Mouse (Mus musculus): ENCODE results near the gene Ppp2r5a. TPM values are rescaled to one million over a fixed set of nuclear protein-coding genes. Genes with fewer than 3 reads are reported as not detected.

Gene Ppp2r5a
- total RNA-seq, 1 experiment from 2014 or later = 135 TPM

GRCm38 (mm10) chr1:191353836-191354235, 49.2 kb downstream of the Ppp2r5a start:
- ATAC-seq (replicated peaks in 1 of 2; ENCODE audit: insufficient read depth in 1 of 2, low FRiP score in 2 of 2, low TSS enrichment in 1 of 2, low read depth in 1 of 2, poor library complexity in 2 of 2, severe bottlenecking in 2 of 2) = no peak

DNA sequence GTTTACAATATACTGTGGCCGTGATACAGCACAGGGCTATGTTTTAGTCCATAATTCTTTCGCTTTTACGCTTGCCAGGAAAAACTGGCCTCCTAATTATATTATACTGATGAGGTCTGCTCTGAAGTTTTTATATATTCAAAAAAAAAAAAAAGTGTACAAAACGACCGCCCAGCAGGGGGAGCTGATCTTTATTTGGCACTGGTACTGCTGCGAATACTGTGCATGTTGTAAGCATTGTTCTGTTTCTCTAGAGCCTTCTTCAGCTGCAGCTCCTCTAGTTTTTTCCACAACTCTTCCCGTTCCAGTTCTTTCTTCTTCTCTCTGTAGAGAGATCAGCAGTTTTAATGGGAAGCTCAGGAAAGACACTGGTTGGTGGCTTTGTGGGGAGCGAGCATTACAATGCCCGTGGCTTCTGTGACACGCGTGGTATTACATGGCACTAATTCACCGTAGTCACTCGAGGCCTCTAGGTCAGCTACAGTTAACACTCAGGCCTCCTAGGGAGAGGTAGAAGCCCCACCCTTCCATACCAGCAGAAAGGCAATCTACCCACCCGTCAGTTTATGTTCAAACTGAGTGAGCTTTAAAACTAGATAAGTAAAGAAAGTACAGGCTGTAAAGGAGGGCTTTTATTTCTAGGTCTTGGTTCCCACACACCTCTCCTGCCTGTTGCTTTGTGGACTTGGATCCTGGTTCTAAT, 50.1 kb downstream of the Ppp2r5a start:
- ATAC-seq (replicated peaks in 1 of 2; ENCODE audit: insufficient read depth in 1 of 2, low FRiP score in 2 of 2, low TSS enrichment in 1 of 2, low read depth in 1 of 2, poor library complexity in 2 of 2, severe bottlenecking in 2 of 2) = 0 out of 4 replicates have a peak, but pooled peaks have one; percentile 37 to 38

DNA sequence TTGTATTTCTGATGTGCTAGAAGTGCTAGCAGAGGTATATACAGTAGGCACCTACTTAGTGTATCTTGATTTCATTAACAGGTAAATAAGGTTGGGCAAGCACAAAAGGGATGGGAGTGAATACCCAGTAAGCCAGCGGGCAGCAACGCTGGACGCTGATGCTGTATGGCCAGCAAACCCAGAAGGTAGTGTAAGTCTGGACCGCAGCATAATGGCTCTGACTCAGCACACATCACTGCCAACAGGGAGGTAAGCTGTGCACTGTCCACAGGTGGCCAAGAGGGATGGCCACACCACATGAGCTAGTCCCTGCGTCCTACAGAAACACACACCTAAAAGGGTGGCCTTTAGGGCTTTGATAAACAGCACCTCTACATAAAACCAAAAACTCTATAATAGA, 52.7 kb downstream of the Ppp2r5a start:
- ATAC-seq (replicated peaks in 1 of 2; ENCODE audit: insufficient read depth in 1 of 2, low FRiP score in 2 of 2, low TSS enrichment in 1 of 2, low read depth in 1 of 2, poor library complexity in 2 of 2, severe bottlenecking in 2 of 2) = no peak

DNA sequence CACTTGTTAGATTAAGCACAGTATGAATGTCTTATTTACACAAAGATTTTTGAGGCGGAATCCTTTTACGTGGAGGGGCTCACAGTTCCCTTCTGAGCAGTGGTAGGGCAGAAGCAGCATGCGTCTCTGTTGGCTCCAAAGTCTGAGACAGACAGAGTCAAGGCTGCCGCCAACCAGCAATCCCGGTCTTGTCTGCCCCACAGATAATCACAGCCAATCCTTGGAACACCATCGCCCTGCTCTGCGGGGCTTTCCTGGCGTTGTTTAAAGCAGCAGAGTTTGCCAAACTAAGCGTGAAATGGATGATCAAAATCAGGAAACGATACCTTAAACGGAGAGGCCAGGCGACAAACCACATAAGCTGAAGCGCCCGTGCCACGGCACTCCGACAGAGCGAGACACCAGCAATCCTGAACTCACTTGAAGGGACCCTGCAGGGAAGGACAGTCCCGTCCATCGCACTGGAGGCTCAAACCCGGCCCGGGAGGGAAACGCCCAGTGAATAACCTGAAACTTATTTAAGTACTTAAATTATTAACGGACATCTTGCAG, 53.5 kb downstream of the Ppp2r5a start:
- no peak for ATAC-seq (replicated peaks in 1 of 2; ENCODE audit: insufficient read depth in 1 of 2, low FRiP score in 2 of 2, low TSS enrichment in 1 of 2, low read depth in 1 of 2, poor library complexity in 2 of 2, severe bottlenecking in 2 of 2)

DNA sequence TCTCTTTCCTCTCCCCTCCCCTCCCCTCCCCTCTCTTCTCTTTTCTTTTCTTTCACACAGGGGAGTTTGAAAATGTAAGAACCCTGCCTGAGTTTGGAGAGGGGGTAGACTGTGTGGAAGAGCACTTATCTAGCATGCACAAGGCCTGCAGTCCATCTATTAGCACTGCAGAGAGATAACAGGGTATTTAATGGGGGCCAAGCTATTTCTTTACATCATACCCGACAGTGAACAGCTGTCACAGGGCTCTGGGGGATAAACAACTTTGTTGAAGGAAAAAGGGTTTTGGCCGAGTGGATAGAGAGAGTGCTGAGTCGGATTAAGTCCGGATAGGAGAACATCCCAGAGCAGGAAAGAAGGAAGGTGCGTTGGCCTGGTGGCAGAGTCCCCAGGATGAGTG, 54.1 kb downstream of the Ppp2r5a start:
- ATAC-seq (replicated peaks in 1 of 2; ENCODE audit: insufficient read depth in 1 of 2, low FRiP score in 2 of 2, low TSS enrichment in 1 of 2, low read depth in 1 of 2, poor library complexity in 2 of 2, severe bottlenecking in 2 of 2) = no peak

GRCm38 (mm10) chr1:191348592-191348991, 54.5 kb downstream of the Ppp2r5a start:
- no peak for ATAC-seq (replicated peaks in 1 of 2; ENCODE audit: insufficient read depth in 1 of 2, low FRiP score in 2 of 2, low TSS enrichment in 1 of 2, low read depth in 1 of 2, poor library complexity in 2 of 2, severe bottlenecking in 2 of 2)

GRCm38 (mm10) chr1:191347602-191348001, 55.5 kb downstream of the Ppp2r5a start:
- ATAC-seq (replicated peaks in 1 of 2; ENCODE audit: insufficient read depth in 1 of 2, low FRiP score in 2 of 2, low TSS enrichment in 1 of 2, low read depth in 1 of 2, poor library complexity in 2 of 2, severe bottlenecking in 2 of 2) = no peak

DNA sequence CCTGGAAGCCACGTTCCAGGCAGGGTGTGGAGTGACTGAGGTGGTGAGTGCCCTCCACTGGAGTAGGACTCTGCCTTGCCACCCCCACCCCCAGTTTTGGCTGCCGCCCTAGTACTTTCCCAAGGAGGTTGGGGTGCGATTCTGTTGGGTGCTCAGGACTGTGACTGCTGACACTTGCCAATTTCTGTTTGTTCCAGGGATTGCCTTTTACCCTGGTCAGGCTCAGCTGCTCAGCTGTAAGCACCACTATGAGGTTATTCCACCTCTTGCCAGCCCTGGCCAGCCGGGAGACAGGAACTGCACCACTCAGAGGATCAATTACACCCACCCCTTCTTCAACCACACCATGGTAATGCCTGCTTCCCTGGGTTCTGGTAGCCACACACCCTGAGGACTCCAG, 62.5 kb downstream of the Ppp2r5a start:
- no peak for ATAC-seq (replicated peaks in 1 of 2; ENCODE audit: insufficient read depth in 1 of 2, low FRiP score in 2 of 2, low TSS enrichment in 1 of 2, low read depth in 1 of 2, poor library complexity in 2 of 2, severe bottlenecking in 2 of 2)

DNA sequence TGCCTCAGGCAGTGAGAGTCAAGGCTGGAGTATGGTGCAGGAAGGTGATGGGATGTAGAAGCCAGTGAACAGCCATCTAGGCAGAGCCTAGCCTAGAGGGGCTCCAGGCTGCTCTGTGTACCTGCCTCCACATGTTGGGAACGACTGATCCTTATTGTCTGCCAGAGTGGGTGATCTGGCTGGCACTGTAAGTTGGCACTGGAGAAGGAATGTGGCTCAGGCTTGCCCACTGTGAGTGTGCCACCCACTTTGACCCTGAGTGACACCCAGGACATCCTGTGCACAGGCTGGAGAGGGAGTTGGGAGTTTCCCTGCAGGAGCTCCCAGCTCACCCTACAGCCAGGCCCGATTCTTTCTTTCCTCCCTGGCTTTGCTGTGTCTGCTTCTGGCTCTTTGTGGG, 63.2 kb downstream of the Ppp2r5a start:
- no peak for ATAC-seq (replicated peaks in 1 of 2; ENCODE audit: insufficient read depth in 1 of 2, low FRiP score in 2 of 2, low TSS enrichment in 1 of 2, low read depth in 1 of 2, poor library complexity in 2 of 2, severe bottlenecking in 2 of 2)

GRCm38 (mm10) chr1:191334500-191334899, 68.6 kb downstream of the Ppp2r5a start:
- peak; percentile 88 to 90 for ATAC-seq (replicated peaks in 1 of 2; ENCODE audit: insufficient read depth in 1 of 2, low FRiP score in 2 of 2, low TSS enrichment in 1 of 2, low read depth in 1 of 2, poor library complexity in 2 of 2, severe bottlenecking in 2 of 2)

DNA sequence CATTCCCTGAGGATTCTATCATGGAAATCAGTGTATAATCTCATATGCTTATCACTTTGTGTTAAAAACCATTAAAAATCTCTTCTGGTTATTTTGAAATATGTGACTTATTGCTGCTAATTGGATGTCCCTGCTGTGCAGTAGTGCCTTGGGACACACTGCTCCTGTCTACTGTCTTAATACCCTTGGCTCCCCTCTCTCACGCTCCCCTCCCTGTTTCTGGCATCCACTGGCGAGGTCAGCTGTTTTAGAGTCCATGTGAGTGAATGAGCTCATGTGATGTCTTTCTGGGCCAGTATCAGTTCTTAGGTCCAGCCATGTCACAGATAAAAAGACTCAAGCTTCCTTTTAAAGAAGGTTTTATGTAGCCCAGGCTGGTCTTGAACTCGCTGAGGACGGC, 72.7 kb downstream of the Ppp2r5a start:
- ATAC-seq (replicated peaks in 1 of 2; ENCODE audit: insufficient read depth in 1 of 2, low FRiP score in 2 of 2, low TSS enrichment in 1 of 2, low read depth in 1 of 2, poor library complexity in 2 of 2, severe bottlenecking in 2 of 2) = no peak

GRCm38 (mm10) chr1:191328019-191328441, 75.0 kb downstream of the Ppp2r5a start:
- ATAC-seq (replicated peaks in 1 of 2; ENCODE audit: insufficient read depth in 1 of 2, low FRiP score in 2 of 2, low TSS enrichment in 1 of 2, low read depth in 1 of 2, poor library complexity in 2 of 2, severe bottlenecking in 2 of 2) = peak; percentile 41 to 51

DNA sequence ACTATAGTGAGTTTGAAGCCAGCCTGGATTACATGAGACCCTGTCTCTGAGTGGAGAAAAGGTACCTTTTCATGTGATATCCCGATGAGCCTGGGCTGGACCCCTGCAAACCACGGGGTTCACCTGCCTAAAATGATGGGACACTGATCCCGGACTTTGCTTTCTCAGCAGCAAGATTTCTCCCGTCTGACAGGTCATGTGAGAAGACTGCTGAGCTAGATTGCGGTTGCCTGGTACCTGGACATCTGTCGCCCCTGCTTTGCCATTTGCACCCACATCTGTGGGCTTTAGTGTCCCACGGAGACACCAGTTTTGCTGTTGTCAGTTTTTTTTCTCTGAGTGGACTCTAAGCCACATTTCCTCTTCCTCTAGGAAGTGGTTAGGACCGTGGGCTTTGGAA, 75.8 kb downstream of the Ppp2r5a start:
- ATAC-seq (replicated peaks in 1 of 2; ENCODE audit: insufficient read depth in 1 of 2, low FRiP score in 2 of 2, low TSS enrichment in 1 of 2, low read depth in 1 of 2, poor library complexity in 2 of 2, severe bottlenecking in 2 of 2) = no peak

- ATAC-seq (replicated peaks in 1 of 2; ENCODE audit: insufficient read depth in 1 of 2, low FRiP score in 2 of 2, low TSS enrichment in 1 of 2, low read depth in 1 of 2, poor library complexity in 2 of 2, severe bottlenecking in 2 of 2) = peak in 1 of 2 experiments; percentile 52; a peak in 3 of 4 replicates
Measured at GRCm38 (mm10) chr1:191326233-191326882, 76.7 kb downstream of the Ppp2r5a start.

- peak; percentile 91 to 94 for ATAC-seq (replicated peaks in 1 of 2; ENCODE audit: insufficient read depth in 1 of 2, low FRiP score in 2 of 2, low TSS enrichment in 1 of 2, low read depth in 1 of 2, poor library complexity in 2 of 2, severe bottlenecking in 2 of 2)
Measured at GRCm38 (mm10) chr1:191325726-191326232, 77.3 kb downstream of the Ppp2r5a start, which contains the start of gene Tmem206. Tmem206 (plus strand) TSS chr1:191325912.

DNA sequence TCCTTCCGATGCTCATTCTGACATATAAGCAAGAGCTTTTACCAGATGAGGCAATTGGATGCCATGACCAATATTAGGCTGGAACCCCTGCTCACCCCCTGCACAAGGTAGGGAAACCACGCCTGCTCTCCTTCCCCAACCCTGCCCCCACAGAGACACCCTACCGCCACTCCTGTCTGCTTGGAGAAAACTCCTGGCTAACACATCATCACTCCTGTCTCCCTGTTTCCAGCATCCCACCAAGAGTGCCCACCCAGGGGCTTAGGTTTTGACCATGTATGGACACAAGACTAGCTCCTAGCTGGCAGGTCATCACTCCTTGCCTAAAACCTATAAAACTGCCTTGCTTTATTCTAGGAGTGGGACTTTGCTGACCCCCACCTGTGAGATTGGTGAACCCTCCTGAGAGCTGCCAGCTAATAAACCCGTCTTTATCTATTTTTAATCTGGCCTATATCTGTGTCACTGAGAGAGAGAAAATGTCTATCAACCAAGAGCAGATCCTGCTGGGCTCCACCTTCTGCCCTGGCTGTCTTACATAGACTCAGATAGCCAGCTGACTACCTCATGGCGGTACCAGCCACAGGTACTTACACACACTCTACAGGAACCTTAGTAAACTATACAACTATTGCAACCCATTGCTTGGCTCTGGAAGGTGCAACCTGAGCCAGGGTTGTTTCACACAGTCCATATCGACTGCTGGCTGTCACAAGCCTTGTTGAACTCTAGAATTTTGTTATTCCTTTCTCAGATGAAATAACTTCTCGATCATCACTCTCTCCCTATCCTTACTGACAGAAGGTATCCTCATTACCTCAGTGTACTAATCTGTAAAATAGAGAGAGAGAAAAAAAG, 78.1 kb downstream of the Ppp2r5a start:
- ATAC-seq (replicated peaks in 1 of 2; ENCODE audit: insufficient read depth in 1 of 2, low FRiP score in 2 of 2, low TSS enrichment in 1 of 2, low read depth in 1 of 2, poor library complexity in 2 of 2, severe bottlenecking in 2 of 2) = no peak

DNA sequence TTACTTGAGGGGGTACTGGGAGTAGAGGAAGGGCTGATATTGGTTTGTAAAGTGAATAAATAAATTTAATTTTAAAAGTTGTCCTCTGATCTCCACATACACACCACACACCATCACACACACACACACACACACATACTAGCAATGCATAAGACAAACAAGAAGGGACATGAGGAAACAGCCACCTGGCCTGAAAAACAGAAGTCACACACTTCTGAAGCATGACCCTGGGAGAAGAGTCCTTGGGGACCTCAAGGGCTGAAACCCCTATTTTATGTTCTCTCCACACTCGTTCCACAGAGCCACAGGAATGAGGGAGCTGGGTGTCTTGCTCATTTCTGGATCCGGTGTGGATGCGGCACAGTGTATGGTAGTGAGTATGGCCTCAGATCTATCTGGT, 79.7 kb downstream of the Ppp2r5a start:
- no peak for ATAC-seq (replicated peaks in 1 of 2; ENCODE audit: insufficient read depth in 1 of 2, low FRiP score in 2 of 2, low TSS enrichment in 1 of 2, low read depth in 1 of 2, poor library complexity in 2 of 2, severe bottlenecking in 2 of 2)

All from hematopoietic stem cell, adult 5-6 weeks (primary cell).